Mouse (Mus musculus): ENCODE results near the gene Dcp1a.

DNA sequence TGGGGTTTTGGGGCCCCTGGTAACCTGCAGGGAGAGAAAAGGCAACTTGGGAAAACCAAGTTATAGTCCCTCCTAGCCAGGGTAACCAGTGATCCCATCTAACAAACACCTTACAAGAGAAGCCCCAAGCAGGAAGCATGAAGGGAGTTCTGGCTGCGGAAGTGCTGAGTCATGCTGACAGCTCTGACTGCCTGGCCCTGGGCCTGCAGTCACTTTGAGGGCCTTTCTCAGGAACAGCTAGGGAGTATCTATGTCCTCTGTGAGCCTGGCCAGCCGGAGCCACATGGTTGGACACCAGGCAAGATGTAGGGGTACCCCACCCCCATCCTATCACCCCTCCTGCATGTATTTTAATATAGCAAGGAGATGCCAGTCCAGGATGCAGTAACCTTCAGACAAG is 85.1 kb downstream of the Dcp1a start:
- TF ChIP-seq CTCF (IDR thresholded peaks at IDR 0.05; ENCODE audit: borderline replicate concordance, control insufficient read depth, extremely low read depth, insufficient read depth, low read length, poor library complexity) (no peak), POLR2A (IDR thresholded peaks at IDR 0.05; ENCODE audit: control insufficient read depth, extremely low read depth, insufficient read depth, low read length, poor library complexity) (no peak)
